Mouse (Mus musculus): Measurements from ENCODE around the gene Hoxc5.

The Hoxc5 gene

DNA sequence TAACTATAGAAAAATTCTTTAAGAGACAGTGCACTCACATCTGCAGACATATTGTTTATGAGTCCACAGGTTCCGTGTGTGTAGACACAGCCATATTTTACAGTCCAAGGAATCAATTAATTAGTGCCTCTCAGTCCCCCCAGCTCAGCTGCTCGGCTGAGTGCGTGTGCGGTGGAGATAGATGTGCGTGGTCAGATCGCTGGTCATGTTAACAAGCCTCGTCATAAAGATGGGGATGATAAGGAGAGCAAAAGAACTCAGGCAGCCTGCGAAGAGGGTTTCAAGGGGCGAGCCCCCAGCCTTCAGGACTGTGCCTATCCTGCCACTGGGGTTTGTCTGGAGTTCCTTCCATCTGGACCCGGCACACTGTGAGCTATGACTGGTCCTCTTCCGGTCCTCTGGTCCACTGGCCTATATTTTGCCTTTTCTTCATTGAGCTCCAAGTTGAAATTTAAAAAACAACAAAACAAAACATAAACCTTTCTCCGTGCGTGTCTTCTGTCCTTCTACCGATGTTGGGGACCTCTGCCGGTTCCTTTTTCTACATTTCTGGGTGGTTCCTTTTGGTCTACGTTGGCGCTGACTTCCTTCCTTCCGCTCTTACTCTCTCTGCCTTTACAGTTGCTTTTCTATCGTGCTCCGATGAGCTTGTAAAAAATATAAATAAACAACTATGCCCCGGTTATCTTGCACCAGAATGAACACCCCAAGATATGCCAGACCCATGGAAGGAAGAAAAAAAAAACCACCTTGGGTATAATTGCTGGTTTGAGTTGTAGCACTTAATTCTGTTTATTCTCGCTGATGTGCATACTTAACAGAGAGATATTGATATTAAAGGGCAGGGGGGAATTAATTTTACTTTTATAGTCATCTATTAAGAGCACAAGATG is 21.8 kb upstream of the Hoxc5 start:
- DNase-seq (ENCODE audit: low read depth, low spot score) = no peak

DNA sequence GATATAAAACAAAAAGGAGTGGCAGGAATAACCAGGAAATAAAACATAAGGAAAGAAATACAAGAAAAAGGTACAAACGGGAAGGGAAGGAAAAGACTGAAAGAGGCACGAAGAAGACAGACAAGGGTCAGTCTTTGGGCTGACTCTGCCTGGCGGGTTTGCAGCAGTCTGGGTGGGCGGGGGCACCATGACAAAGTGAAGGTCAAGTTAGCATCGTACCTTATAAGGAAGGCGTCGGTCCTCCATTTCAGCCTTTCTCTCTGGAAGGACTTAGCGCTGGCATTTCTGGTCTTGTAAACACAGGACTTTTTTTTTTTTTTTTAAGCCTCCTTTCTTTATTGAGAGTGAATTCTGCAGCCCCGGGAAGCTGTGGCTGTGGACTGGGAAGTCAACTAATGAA is 20.0 kb upstream of the Hoxc5 start:
- no peak for DNase-seq (ENCODE audit: low read depth, low spot score)

DNA sequence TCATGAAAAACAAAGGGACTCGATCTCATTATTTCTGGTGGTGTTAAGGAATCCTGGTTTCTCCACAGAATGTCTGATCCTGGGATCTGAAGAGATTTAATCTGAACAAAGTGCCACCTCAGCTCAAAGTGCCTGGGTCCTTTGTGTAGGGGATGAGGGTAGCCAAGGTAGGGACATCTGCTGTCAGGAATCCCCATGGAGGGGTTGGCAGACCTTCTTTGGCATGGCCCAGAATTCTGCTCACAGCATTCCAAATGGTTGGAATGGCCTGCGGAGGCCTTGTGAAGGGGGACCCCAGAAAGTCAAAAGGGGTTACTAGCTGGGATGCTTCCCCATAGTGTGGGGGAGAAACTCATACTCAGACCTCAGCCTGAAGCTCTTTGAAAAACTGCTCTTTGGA is 18.4 kb upstream of the Hoxc5 start:
- no peak for DNase-seq (ENCODE audit: low read depth, low spot score)

DNA sequence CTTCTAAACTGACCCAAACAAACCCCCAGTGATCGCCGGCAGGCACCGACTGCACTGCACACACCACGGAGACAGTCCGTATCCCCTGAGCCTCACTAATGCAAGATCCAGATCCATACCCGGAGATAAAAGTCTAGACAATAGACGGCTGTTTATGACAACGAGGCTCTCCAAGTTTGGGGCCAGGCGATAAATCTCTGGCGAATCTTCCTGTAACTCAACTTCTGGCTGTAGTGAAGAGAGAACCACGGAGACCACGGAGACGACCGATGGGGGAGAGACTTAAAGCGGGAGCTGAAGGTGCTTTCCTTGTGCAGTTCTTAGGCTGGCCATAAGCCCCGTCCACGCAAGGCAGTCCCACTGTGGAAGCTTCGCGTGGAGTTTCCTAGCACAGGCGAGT is 17.5 kb upstream of the Hoxc5 start:
- no peak for DNase-seq (ENCODE audit: low read depth, low spot score)

DNA sequence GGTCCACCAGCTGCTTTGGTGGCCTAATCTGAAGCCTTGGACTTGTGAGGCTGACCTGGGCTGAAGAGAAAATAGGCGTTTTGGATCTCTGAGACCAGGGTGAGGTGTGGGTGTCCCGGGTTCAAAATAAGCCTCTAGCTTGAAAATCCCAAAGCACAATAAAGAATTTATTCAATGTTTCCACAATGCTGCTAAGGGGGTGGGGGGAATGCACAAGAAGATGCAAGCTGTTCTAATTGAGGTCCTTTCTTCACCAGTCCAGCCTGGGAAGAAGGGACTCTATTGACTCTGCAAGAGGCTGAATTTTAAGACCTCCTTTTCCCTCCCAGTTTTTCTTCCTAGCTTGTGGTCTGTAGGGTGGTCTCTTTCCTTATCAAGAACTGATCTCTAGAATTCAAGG is 16.4 kb upstream of the Hoxc5 start:
- no peak for DNase-seq (ENCODE audit: low read depth, low spot score)

DNA sequence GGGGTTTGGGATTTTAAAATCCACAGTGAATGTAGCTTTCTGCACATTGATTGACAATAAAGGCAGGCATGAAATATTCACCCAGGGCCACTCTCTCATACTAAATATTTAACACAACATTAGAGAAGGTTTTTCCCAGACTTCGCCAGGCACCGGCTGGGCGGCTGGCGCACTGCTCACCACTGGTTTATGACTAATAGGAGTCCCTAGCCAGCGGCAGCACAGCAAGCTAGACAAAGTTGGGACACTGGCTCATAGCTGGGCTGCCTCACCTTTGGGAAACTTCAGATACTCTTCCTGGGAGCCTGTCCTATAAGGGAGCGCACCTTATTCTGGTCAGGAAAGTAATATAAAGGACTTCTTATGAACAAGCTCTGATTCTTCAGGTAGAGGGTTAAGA is 13.7 kb upstream of the Hoxc5 start:
- DNase-seq (ENCODE audit: low read depth, low spot score) = no peak

DNA sequence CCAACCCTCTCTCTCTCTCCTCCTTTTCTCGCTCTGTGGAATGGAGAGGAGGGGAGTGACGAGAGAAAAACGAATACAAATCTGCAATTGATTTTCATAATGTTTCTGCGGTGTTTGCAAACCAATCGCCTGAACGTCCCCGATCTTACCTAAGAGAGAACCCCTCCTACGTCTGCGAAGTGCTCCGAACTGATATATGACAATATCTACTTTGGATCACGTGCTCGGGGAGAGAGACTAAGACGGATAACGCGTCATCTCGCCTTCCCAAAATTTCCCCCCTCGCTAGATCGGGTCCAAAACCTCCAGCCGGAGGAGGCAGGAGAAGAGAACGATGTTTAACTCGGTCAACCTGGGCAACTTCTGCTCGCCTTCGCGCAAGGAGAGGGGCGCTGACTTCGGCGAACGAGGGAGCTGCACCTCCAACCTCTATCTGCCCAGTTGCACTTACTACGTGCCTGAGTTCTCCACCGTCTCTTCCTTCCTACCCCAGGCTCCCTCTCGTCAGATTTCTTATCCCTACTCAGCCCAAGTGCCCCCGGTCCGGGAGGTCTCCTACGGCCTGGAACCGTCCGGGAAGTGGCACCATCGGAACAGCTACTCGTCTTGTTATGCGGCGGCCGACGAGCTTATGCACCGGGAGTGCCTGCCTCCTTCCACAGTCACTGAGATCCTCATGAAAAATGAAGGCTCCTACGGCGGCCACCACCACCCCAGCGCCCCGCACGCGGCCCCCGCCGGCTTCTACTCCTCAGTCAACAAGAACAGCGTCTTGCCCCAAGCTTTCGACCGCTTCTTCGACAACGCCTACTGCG is 12.8 kb upstream of the Hoxc5 start, which contains the start of gene Hoxc11:
Hoxc11 (plus strand) TSS at position 236 of the 815 bp plus-strand sequence.
- DNase-seq (ENCODE audit: low read depth, low spot score) = no peak

DNA sequence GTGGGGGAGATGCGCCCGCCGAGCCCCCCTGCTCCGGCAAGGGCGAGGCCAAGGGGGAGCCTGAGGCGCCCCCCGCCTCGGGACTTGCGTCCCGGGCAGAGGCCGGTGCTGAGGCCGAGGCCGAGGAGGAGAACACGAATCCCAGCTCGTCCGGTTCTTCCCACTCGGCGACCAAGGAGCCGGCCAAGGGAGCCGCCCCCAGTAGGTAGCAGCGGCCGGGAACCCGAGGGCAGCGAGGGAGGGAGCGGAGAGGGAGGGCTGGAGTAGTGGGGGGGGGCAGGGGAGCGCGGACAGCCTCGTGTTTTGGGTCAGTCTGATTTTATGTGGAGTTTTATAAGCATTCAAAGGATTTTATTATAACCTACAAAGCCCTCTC is 12.2 kb upstream of the Hoxc5 start:
- DNase-seq (ENCODE audit: low read depth, low spot score) = no peak

DNA sequence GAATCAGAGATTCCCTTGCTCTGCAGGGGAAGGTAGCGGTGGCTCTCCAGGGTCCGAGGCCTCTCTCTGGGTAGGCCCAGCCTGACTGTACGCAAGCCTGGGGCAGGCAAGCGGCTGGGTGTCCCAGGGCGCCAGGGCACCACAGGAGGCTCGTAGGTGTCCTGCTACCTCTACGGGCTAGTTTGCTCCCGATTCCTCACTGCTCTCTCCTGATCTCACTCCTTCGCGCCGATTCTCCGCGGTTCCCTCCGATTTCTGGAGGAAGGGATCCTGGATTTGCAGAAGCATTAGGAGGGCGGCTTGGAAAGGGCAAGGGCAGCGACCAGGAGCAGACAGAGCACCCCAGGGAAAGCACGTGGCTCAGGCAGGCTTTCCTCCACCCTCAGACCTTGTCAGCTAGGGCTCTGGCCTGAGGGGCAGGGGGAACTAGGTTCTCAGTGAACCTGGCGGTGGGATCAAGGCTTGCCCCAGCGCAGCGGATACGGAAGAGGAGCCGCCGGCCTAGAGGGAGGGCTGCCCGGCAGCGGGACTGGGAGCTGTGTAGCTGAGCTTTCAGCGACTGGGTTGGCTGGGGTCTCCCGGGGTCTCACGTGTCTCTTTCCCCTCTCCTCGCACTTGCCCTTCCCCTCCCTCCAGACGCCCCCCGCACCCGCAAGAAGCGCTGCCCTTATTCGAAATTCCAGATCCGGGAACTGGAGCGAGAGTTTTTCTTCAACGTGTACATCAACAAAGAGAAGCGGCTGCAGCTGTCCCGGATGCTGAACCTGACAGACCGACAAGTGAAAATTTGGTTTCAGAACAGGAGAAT is 11.2 kb upstream of the Hoxc5 start:
- no peak for DNase-seq (ENCODE audit: low read depth, low spot score)

DNA sequence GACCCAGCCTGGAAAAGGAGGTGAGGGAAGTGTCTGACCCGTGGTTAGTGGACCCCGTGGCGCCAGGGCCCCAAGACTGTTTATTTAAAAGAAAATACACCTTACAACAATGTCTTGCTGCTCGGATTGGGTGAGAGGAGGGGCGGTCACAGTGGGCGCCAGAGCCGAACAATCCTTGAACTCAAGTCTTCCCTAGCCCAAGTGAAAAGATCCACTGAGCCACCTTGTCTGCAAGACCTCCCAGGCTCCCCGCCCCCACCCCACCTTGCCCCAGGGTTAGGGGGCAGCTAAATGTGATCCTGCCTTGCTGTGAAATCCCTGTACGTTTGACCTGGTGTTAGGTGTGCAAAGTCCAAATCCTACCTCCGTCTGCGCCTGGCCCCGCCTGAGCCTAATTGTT is 10.3 kb upstream of the Hoxc5 start:
- DNase-seq (ENCODE audit: low read depth, low spot score) = no peak

DNA sequence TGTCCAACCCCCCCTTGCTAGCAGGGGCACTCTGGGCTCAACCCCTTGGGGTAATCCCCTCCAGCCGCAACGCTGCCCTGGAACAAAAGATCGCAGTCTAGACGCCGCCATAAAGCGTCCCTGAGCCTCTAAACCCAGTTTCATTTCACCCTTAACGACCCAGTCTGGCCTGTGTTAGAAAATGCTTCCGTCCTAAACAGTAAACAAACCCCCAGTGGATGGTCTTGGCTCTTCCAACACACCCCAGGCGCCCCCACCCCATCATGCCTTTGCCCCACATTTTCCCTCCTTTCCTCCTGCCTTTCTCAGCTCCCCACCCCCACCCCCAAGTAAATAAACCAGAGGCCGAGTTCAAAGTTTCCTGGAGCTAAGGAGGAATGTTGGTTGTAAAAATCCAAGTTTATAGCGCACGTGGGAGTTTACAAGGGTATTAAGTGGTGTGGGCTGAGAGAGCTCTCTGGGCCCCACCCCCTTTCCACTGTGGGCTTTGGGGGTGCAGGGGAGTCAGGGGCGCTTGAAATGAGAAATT is 7.5 kb upstream of the Hoxc5 start:
- no peak for DNase-seq (ENCODE audit: low read depth, low spot score)

DNA sequence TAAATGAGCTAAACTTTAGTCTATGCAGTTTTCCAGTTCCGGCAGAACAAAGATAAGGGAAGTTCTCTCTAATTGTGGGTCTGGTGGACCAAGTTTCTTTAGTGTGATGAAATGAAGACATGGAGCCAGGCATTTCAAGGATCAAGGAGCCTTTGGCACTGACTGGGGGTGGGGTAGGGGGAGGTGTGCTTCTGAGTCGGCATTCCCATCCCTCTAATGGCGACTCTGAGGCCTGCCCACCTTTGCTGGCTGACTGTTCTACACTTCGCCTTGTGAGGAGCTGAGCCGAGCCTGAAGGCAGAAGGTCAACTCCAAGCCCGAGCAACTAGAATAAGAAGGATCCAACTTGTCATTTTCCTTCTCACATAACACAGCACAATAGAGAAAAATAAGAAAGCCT is 5.5 kb upstream of the Hoxc5 start:
- no peak for DNase-seq (ENCODE audit: low read depth, low spot score)

DNA sequence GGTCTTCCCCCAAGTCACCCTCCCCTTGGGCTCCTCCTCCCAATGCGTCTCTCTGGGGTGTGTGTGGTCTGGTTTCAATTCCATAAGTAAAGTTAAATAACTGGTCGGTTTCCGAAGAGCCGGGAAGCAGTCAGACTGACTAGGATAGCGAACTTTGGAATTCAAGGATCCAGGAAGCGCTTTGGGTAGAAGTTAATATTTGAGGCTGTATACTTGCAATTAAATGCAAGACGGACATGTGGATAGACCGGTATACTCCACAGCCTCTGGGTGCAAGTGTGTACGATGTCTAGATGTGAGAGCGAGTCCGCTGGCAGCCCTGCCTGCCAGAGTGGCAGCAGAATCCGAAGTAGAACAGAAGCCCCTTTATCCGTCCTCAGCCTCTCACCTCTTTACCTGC is 4.8 kb upstream of the Hoxc5 start:
- DNase-seq (ENCODE audit: low read depth, low spot score) = no peak

DNA sequence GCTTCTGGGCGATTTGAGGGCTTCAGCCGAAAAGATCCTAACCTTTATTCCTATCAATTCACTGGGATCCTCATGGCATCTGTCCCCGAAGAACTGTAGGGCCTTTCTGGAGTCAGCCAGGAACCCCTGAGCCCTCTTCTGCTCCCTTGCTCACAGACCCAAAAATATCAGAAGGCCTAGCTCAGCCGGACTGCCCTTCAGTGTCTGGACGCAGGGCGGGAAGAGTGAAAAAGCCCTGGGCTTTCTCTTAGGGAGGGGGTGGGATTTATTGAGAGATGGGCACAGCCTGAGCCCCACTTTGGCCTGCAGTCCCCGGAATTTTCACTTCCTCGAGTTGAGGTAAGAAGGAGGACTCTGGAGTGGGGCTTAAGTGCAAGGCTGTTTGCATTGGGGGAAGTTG is 4.0 kb upstream of the Hoxc5 start:
- DNase-seq (ENCODE audit: low read depth, low spot score) = no peak

DNA sequence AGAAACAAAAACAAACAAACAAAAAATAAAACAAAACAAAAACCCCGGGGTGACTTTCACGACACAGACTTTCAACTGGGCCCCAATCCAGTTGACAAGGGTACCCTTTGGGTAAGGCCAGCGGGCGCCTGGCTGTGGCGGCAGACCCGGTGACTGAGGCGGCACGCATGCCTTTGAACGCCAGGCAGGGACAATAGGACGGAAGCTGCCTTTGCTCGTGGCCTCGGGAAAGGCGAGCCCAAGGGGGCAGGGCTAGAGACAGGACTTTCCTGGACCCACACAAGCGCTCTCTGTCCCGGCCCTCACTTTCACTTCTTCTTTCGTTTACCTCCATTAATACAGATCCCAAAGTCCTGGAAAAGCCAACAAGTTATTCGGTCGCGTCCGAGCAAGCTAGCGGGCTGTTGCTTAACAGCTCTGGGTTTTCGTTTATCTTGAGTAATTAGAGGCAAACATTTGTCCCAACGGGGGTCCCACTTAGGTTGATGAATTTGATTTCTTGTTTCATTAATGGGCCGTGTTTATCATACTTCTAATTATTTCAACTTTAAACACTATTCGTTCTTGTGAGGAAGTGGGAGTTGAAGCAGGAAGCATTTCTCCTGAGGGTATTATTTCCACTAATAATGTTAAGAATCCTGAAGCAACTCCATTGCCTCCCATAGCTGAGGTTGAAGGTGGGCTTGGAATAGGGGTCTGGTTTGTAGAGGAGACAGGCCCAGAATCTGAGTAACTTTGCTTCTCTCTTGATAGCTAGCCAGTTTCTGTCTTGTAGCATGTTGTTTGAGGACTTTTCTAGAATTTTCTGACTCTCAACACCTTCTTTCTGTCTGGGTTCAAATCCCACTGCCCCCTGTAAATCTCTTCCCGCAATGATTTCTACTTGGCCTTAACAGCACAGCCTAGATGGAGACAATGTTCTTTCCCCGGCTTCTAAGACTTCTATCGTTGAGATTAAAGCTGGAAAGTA is 3.3 kb upstream of the Hoxc5 start:
- DNase-seq (ENCODE audit: low read depth, low spot score) = no peak

DNA sequence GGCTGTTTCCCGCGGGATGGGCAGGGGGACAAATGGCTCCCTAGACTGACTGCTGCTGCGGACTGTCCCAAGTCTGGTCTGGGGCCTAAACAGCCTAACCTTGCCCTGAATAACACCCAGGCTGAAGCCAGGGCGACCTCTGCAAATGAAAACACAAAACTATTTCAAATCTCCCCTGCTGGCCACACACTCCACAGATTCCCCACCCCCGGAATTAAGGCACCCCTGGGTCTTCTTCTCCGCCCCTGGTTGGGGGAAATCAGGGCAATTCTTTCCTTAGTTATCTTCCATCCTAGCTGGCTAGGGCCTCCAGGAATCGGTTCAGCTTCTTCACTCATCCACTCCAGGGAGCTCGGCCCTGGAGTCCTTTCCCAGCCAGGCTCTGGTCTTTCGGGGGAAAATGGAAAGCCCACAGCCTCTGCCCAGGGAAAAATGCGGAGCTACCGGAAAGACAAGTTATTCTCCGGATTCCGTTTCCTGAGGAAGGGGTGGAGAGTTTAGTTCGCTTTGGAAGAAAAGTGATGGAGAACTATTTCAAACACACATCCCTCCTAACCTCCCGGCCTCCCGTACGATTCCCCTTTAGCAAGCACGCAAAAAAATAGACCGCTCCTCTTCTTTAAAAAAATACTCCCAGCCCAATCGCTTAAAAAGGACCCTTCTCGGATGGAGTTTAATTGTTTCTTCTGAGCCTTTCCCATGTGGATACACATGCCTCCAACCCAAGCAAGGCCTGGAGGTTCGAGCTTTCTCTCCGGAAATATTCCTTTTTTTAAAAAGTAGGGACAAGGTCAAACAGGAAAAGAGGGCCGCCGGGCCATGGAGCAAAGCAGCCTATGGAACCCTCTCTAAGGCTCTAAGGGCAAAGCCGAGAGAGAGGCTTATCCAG is 2.0 kb upstream of the Hoxc5 start:
- no peak for DNase-seq (ENCODE audit: low read depth, low spot score)

DNA sequence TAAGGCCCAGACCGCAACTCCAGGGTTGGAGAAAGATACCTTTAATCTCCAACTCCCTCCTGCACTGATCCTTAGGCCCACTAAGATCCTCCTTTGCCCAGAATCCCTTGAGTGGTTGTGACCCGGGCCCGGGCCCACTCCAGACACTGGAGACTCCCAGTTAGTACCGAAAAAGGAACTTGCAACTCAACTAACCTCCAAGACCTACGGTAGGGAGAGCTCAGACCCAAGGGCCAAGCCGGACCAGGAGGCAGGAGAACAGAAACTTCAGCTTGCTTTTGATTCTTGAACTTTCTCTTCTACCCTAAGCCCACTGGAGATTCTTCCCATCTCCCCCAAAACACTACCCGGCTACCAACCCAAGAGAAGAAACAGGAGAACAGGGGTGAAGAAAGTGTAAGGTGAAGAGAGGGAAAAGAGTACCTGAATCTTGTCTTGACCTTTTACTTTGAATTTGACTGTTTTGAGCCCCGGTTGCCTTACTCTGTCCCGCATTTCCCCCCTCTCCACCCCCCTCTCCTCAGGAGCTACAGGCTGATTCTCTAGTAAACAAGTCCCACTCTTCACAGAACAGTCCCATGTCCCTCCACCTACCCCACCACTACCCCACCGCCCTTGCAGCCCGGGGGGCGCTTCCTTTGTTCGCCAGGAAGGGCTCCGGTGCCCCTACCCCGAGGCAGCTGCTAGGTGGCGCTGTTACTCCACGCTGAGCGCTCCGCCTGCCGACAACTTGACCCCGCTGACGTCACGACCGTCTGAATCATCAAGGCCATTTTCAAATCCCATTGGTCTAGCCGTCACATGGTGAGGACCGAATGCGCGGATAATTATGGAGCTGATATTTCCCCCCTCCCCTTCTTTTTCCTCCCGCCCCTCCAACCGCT is 1.1 kb upstream of the Hoxc5 start:
- no peak for DNase-seq (ENCODE audit: low read depth, low spot score)

DNA sequence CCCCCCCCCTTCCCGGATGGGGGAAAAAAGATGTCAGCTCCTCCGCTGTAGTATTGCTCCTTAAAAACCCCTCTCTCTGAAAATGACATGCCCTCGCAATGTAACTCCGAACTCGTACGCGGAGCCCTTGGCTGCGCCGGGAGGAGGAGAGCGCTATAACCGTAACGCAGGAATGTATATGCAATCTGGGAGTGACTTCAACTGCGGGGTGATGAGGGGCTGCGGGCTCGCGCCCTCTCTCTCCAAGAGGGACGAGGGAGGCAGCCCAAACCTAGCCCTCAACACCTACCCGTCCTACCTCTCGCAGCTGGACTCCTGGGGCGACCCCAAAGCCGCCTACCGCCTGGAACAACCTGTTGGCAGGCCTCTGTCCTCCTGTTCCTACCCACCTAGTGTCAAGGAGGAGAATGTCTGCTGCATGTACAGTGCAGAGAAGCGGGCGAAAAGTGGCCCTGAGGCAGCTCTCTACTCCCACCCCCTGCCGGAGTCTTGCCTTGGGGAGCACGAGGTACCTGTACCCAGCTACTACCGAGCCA is 399 bp upstream of the Hoxc5 start, which contains the start of gene Hoxc10:
Hoxc10 (plus strand) TSS at position 21 of the 536 bp plus-strand sequence.
- no peak for DNase-seq (ENCODE audit: low read depth, low spot score)
